Mouse (Mus musculus) left cerebral cortex, postnatal 4 days (tissue): ENCODE results near the gene AC134908.4. TPM values are rescaled to one million over a fixed set of nuclear protein-coding genes. Genes with fewer than 3 reads are reported as not detected.

Experiments
- DNase-seq: peaks from one replicate; pipeline ENCODE4 v3.0.0-alpha.2; 2022
- intact Hi-C: fragments of 180-260 bp; cut with DNase I; formaldehyde crosslinking; loops from one replicate; pipeline ENCODE4 v1.15.1; 2025
- total RNA-seq, 2 experiments: library from RNA; stranded (reverse); gene quantifications; 2 replicates each; pipeline ENCODE4 v1.2.3; 2021

AC134908.4 gene
- total RNA-seq: not detected

DNA sequence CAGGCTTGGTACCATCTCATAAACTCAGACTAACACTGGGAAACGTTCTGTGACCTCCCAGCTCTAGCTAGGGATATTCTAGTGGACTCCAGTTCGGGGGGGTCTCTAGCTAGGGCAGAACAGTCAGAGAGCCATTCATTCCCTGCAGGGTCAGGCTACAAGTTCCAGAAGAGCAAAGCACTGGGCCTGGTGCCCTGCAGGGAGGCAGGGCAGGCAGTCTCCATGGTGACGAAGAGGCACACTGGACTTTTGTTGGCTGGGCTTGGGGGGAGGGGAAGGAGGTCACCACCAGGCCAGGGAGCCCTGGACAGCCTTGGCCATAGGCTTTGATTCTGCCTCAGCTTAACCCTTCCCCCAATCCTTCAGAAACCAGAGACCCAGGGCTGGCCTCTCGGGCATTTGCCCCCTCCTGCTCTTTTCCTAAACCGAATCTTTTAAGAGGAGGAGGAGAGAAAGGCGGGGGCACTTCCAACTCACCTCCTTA lies at the start of gene AC134908.4:
AC134908.4 (minus strand) TSS at position 51 of the 484 bp plus-strand sequence.
- peak; percentile 60 for DNase-seq
- intact Hi-C loops: loop anchor here (5.0 kb wide), 1 partner anchor 318 kb away; no protein-coding TSS in a partner anchor

GRCm38 (mm10) chr17:25844396-25844901 lies 49.0 kb upstream of the AC134908.4 start, which contains the start of gene Rhot2:
Gene Rhot2, minus strand, starts transcription at chr17:25844851.
- peak; percentile 95 for DNase-seq
- intact Hi-C loops: no loop called here

DNA sequence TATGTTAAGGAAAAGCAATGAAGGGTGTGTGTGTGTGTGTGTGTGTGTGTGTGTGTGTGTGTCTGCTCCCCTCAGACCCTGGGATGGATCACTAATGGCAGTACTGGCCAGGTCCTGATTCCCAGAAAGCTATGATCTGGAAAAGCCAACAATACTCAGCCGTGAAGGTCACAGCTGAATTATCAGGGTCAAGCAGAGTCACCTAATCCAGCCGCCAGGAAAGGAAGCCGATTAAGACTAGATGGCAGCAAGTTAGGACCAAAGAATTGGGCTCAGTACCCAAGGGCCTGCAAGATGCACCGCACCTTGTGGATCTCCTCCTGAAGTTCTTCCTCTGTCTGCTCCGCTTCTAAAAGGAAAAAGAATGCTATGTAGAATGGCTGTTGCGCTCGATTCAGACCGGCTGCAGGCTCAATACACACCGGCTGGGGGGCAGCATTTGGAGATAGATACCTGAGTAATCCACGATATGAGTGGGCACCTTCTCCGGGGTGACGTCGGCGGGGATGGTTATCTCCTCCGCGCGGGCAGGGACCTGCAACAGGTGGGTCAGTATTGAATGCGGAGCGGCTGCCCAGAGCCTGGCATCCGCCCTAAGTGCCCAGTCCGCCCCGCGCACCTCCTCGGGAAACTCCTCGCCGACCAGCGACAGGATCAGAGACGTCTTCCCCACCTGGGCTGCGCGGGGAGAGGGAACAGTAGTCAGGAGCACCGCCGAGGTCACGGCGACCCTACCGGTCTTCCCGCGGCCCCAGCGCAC lies 48.4 kb upstream of the AC134908.4 start:
- intact Hi-C loops: no loop called here
- no peak for DNase-seq

GRCm38 (mm10) chr17:25843122-25843521 lies 47.7 kb upstream of the AC134908.4 start:
- intact Hi-C loops: no loop called here
- DNase-seq: no peak

DNA sequence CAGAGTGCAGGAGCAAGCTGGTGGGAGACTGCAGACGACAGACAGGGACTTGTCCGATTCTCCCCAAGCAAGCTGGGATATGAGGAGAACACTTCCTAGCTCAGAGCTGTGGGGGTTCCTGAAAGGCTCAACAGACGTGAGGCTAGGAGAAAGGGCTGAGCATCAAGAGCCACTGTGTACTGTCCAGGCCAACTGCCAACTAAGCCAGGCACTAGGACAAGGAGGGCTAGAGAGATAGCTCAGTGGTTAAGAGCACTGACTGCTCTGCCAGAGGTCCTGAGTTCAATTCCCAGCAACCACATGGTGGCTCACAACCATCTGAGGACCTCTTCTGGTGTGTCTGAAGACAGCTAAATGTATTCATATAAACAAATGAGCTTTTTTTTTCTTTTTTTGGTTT lies 47.0 kb upstream of the AC134908.4 start:
- no peak for DNase-seq

GRCm38 (mm10) chr17:25841117-25841880 lies 45.8 kb upstream of the AC134908.4 start, which contains the start of gene Gm20683:
Gene Gm20683, minus strand, starts transcription at chr17:25841763.
- no peak for DNase-seq
- intact Hi-C loops: no loop called here

More for the DNA sequence above, 47.0 kb upstream of the AC134908.4 start:
- intact Hi-C loops: no loop called here

GRCm38 (mm10) chr17:25840519-25840918 lies 45.1 kb upstream of the AC134908.4 start:
- intact Hi-C loops: no loop called here
- DNase-seq: no peak

GRCm38 (mm10) chr17:25839455-25840235 lies 44.2 kb upstream of the AC134908.4 start:
- intact Hi-C loops: no loop called here
- DNase-seq: no peak

GRCm38 (mm10) chr17:25838904-25839303 lies 43.4 kb upstream of the AC134908.4 start:
- intact Hi-C loops: no loop called here
- no peak for DNase-seq

GRCm38 (mm10) chr17:25837533-25837932 lies 42.1 kb upstream of the AC134908.4 start:
- no peak for DNase-seq
- intact Hi-C loops: no loop called here

DNA sequence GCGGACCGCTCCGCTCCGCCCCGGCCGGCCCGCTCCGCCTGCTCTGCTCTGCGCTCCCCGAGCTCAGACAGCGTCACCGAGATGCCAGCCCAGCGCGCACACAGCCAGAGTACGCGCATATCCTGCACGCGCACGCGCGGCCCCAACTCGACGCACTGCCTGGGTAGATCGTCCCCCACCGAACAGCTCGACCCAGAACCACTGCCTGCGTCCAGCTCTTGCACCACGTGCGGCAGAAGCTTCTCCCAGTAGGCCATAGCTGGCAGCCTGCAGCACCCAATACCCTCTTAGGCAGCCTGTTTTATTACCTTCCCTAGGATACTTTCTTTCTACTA lies 41.6 kb upstream of the AC134908.4 start, which contains the start of gene Rhbdl1:
Rhbdl1 (minus strand) TSS at position 220 of the 335 bp plus-strand sequence.
- intact Hi-C loops: no loop called here

DNA sequence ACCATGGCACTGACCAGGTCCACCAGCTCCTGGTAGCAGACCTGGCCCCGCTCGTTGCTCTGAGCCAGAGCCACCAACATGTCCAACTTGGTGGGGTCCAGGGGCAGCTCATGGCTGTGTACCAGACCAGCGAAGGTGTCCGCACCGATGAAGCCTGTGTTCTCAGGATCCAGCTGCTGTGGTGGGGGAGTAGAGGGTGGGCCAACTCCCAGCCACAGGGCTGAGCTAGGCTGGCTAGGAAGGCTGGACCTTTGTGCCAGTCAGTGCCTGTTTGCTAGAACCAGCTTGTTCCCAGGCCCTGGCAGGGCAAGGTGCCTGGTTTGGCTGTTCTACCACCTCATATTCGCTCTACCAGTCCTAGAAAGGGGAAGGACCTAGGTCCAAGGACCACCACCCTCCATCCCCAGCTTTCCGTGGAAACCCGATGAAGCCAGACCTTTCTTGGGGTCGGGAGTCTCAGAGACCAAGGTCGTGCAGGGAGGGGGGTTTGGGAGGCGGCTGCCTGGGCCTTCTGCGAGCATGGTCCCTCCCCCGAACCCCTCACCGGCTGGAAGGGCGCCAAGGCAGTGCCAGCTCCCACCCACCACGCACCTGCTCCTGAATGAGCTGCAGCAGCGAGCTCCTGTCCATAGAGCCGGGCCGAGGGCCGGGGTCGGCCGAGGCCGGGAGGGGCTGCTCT lies 41.1 kb upstream of the AC134908.4 start:
- intact Hi-C loops: no loop called here
- peak; percentile 78 for DNase-seq

More for the DNA sequence above, 41.6 kb upstream of the AC134908.4 start, which contains the start of gene Rhbdl1:
- peak; percentile 82 for DNase-seq

DNA sequence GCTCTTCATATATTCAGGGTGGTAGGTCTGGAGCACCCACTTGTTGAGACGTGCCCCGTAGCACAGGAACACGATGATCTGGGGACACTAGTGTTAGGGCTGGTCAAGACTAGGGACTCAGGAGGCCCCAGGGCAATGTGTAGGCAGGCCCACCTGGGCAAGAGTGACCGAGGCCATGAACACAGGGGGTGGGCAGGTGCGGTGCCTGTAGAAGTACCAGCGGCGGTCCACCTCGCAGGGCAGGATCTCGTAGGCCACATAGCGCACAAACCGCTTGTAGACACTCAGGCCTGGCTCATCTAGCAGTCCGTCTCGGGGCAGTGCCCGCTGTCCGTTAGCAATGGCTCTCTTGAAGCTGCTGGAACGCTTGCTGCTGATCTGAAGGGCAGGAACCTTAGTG lies 40.4 kb upstream of the AC134908.4 start:
- intact Hi-C loops: no loop called here
- no peak for DNase-seq

DNA sequence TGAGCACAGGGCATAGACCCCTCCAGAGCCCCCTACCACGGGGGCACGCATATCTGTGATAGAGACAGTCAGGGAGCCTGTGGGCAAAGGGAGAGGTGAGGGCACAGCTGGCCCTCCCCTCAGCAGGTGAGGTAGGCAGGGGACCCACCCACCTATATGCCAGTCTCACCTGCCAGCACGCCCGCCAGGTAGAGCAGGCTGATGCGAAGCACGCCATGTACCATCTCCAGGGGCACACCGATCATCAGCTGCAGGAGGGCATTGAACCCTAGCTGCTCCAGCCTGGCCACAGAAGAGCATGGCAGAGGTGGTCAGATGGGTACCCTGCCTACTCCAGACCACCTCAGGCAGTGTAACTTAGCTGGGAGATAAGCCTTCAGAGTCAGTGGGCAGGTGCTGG lies 39.8 kb upstream of the AC134908.4 start:
- DNase-seq: no peak
- intact Hi-C loops: no loop called here

- intact Hi-C loops: no loop called here
- no peak for DNase-seq
Measured at GRCm38 (mm10) chr17:25834595-25835222, 39.2 kb upstream of the AC134908.4 start.

- DNase-seq: no peak
- intact Hi-C loops: no loop called here
Measured at GRCm38 (mm10) chr17:25833961-25834594, 38.6 kb upstream of the AC134908.4 start.

DNA sequence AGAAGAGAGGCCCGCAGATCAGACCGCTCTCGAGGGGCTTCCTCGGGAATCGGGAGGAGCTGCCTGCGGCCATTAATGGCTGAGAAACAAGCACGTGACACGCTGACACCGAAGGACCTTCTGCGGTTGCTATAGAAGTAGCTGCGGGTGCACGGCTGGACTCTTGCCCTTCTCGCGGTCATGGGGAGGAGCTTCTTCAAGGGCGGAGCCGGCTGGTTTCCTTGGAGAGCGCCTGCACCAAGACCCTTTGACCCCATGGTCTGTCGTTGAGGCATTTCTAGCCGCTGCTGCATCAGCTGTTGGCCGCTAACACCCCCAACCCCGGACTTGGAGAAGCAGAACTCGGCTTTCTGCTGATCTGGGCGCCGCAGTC lies 37.8 kb upstream of the AC134908.4 start, which contains the start of gene Stub1:
Stub1 (minus strand) TSS at position 114 of the 373 bp plus-strand sequence.
- intact Hi-C loops: no loop called here
- DNase-seq: peak; percentile 93

DNA sequence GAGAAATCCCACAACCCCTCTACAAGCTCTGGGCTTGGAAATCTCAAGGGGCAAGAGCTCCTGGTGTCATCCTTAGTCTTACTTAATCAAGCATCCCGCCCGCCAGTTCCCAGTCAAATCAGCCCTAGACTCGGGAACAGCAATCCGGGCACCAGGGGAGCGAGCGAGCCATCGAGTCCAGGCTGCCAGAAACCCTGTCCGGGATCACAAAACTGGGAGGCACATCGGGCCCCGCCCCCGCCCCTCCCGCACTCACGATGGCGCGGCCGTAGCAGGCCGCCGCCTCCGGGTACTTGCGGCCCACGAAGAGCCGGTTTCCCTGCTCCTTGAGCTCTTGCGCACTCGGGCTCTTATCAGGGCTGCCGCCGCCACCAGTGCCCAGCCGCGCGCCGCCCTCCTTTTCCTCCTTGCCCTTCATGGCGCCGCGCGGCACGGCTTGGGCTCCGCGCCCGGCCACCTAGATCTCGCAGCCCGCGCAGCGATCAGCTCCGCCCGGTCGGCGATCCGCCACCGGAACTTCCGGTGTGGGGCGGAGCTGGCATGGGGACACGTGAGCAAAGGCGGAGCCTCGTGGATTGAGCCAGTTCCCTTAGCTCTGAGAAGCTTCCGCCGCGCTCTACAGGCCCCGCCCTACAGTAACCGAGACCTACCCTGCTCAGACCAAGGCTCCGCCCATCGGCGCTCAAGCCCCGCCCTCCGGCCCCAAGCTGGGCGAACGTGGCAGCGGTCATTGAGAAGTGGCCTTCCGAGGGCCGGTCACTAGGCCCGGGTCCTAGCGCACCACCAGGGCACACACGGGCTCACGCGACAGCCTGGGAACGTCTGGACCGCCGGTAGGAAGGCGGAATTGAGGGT lies 37.2 kb upstream of the AC134908.4 start:
- intact Hi-C loops: no loop called here
- peak; percentile 99 for DNase-seq
